Mouse (Mus musculus): ENCODE results near the gene Igsf11. TPM values are rescaled to one million over a fixed set of nuclear protein-coding genes. Genes with fewer than 3 reads are reported as not detected.
A peak's percentile ranks its signal among the peaks of the same experiment; 100 is the strongest.

Gene Igsf11
- 10 to 100 TPM; 48.1 to 53.6 (median 50.7) TPM for total RNA-seq (2022)

- DNase-seq (ENCODE audit: low spot score in 2 of 2): no peak
These were observed at the start of gene Igsf11 for GRCm38 (mm10) chr16:38892371-38892770. Igsf11 (plus strand) TSS chr16:38892671.

- DNase-seq (ENCODE audit: low spot score in 2 of 2): no peak
These were observed 34.2 kb upstream of the Igsf11 start for GRCm38 (mm10) chr16:38858120-38858749.

- no peak for DNase-seq (ENCODE audit: low spot score in 2 of 2)
These were observed 31.9 kb upstream of the Igsf11 start for GRCm38 (mm10) chr16:38860548-38860947.

GRCm38 (mm10) chr16:38864358-38864757 is 28.1 kb upstream of the Igsf11 start:
- no peak for DNase-seq (ENCODE audit: low spot score in 2 of 2)

- DNase-seq (ENCODE audit: low spot score in 2 of 2): peak; percentile 16 to 17
These were observed 19.2 kb upstream of the Igsf11 start for GRCm38 (mm10) chr16:38873231-38873630.

GRCm38 (mm10) chr16:38874481-38874880 is 18.0 kb upstream of the Igsf11 start:
- DNase-seq (ENCODE audit: low spot score in 2 of 2): peak; percentile 25 to 27

GRCm38 (mm10) chr16:38898816-38899425 is 6.5 kb downstream of the Igsf11 start:
- no peak for DNase-seq (ENCODE audit: low spot score in 2 of 2)

- no peak for DNase-seq (ENCODE audit: low spot score in 2 of 2)
These were observed 7.6 kb downstream of the Igsf11 start for GRCm38 (mm10) chr16:38900024-38900423.

- peak; percentile 74 to 91 for DNase-seq (ENCODE audit: low spot score in 2 of 2)
These were observed 9.8 kb downstream of the Igsf11 start for GRCm38 (mm10) chr16:38902111-38902778.

GRCm38 (mm10) chr16:38903020-38903419 is 10.5 kb downstream of the Igsf11 start:
- no peak for DNase-seq (ENCODE audit: low spot score in 2 of 2)

- DNase-seq (ENCODE audit: low spot score in 2 of 2): no peak
These were observed 11.7 kb downstream of the Igsf11 start for GRCm38 (mm10) chr16:38904202-38904601.

GRCm38 (mm10) chr16:38905911-38906310 is 13.4 kb downstream of the Igsf11 start:
- no peak for DNase-seq (ENCODE audit: low spot score in 2 of 2)

GRCm38 (mm10) chr16:38908304-38908703 is 15.8 kb downstream of the Igsf11 start:
- DNase-seq (ENCODE audit: low spot score in 2 of 2): no peak

GRCm38 (mm10) chr16:38909506-38909905 is 17.0 kb downstream of the Igsf11 start:
- DNase-seq (ENCODE audit: low spot score in 2 of 2): no peak

- no peak for DNase-seq (ENCODE audit: low spot score in 2 of 2)
These were observed 17.6 kb downstream of the Igsf11 start for GRCm38 (mm10) chr16:38910088-38910487.

- no peak for DNase-seq (ENCODE audit: low spot score in 2 of 2)
These were observed 23.0 kb downstream of the Igsf11 start for GRCm38 (mm10) chr16:38915451-38915850.

- DNase-seq (ENCODE audit: low spot score in 2 of 2): no peak
These were observed 23.7 kb downstream of the Igsf11 start for GRCm38 (mm10) chr16:38916053-38916786.

GRCm38 (mm10) chr16:38916885-38917284 is 24.4 kb downstream of the Igsf11 start:
- DNase-seq (ENCODE audit: low spot score in 2 of 2): no peak

GRCm38 (mm10) chr16:38918121-38918520 is 25.6 kb downstream of the Igsf11 start:
- no peak for DNase-seq (ENCODE audit: low spot score in 2 of 2)

GRCm38 (mm10) chr16:38920488-38920887 is 28.0 kb downstream of the Igsf11 start:
- no peak for DNase-seq (ENCODE audit: low spot score in 2 of 2)

GRCm38 (mm10) chr16:38924940-38925339 is 32.5 kb downstream of the Igsf11 start:
- peak; percentile 76 to 79 for DNase-seq (ENCODE audit: low spot score in 2 of 2)

- DNase-seq (ENCODE audit: low spot score in 2 of 2): no peak
These were observed 36.3 kb downstream of the Igsf11 start for GRCm38 (mm10) chr16:38928760-38929159.

Measured in layer of hippocampus, adult 8-10 months (tissue).